Mouse (Mus musculus) liver (tissue): ENCODE results near the gene Tek.
"Not testable (repeated sequence)": the region's sequence is repeated elsewhere in the genome, so short reads cannot be mapped to it uniquely, and the experiment has no call there.

ENCODE experiments used
- DNase-seq: peaks from one replicate; pipeline ENCODE4 v3.0.0-alpha.2; 2020; ENCODE audit warnings: mixed read lengths

The Tek gene

DNA sequence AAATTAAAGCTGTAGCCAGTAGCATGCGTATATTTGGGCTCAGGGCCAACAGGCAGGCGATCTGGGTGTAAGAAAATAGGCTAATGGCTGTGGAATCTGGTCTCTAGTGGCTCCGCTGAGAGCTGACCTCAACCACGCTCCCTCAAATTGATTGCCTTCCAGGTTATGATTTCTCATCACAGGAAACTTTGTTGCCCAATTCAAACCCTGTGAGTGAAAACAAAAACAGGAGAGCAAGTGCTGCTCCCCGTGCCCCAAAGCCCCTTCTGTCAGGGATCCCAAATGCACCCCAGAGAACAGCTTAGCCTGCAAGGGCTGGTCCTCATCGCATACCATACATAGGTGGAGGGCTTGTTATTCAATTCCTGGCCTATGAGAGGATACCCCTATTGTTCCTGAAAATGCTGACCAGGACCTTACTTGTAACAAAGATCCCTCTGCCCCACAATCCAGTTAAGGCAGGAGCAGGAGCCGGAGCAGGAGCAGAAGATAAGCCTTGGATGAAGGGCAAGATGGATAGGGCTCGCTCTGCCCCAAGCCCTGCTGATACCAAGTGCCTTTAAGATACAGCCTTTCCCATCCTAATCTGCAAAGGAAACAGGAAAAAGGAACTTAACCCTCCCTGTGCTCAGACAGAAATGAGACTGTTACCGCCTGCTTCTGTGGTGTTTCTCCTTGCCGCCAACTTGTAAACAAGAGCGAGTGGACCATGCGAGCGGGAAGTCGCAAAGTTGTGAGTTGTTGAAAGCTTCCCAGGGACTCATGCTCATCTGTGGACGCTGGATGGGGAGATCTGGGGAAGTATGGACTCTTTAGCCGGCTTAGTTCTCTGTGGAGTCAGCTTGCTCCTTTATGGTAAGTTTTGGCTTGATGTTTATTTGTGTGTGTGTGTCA lies at the start of gene Tek:
Gene Tek, plus strand, starts transcription at position 452 of the 894 bp plus-strand sequence.
- DNase-seq, result peak; percentile 12

DNA sequence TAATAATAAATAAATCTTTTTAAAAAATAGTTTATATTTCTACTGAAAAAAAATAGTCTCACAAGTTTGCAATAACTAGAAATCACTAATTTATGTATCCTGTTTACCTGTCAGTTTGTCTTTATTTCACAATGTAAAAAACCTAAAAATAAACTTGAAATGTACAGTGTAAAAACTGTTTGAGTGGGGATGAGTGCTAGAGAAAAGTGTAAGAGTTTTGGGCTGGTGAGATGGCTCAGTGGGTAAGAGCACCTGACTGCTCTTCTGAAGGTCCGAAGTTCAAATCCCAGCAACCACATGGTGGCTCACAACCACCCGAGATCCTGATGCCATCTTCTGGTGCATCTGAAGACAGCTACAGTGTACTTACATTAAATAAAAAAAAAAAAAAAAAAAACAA lies 49.3 kb upstream of the Tek start:
- DNase-seq, result not testable (repeated sequence)

DNA sequence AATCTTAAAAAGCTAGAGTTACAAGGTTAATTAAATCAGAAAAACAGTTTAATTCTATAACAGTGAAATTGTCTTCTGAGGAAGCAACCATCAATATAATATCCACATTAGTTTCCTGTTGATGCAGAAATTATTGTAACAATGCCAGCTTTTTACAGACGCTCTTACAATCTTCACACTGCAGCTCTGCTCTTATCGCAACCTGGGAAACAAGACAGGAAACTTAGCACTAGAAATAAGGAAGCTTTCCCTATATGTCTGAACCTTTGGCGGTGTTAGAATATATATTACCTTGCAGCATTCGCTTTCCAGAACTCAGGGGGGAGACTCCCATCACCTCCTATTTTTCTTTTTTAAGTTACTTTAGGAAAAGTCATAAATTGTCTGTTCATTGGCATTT lies 48.0 kb upstream of the Tek start:
- DNase-seq, result no peak

DNA sequence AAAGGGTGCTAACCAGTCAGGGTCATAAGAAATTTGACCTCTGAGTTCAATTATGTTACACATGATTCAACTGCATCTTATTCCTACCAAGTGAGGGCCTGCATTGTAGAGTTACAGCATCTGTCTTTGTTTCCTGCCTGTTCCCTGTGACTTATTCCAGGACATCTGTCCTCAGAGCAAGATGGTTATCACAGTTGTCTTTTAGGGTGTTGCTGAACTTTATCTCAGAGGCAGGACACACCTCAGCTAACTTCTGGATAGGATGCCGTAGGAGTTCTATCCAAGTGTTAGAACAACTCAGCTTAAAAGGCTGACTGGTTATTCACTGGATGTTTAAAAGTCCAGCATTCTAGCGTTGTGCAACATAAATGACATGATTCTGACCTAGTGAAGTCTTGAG lies 46.9 kb upstream of the Tek start:
- no peak for DNase-seq

DNA sequence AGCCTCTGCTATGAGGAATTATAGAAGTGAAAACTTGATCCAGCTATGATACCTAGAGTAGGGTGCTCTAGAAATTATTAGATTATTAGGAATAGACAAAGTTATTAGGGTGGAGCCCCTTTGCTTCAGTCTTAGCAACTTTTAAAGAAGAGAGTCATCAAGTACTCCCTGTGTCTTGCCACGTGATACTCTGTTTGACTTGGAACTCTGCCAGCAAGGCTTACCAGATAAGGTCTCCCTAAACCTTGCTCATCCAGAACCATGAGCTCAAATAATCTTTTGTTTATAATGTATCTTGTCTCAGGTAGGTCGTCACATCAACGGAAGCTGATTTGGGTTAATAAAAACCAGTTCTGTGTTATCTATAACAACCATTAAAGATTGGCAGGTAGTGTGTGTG lies 42.7 kb upstream of the Tek start:
- DNase-seq, result no peak

GRCm38 (mm10) chr4:94711002-94711401 lies 28.1 kb upstream of the Tek start:
- no peak for DNase-seq

DNA sequence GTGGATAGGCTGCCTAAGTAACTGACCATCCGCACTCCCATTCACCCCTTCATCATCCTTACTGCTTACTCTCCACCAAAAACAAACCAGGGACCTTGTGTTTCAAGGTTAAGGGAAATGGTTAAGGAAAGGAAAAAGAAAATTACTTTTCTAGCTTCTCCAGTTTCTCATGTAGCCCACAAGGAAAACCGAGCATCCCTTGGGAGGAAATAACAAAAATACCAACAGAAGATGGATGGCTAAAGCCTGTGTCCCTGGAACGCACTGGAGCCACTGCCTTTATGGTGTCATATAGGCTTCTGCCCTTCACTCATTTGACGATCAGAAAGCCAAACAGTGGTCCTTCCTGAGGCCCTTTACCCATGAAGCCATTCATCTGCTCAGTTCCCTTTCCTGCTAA lies 27.7 kb upstream of the Tek start:
- DNase-seq, result no peak

DNA sequence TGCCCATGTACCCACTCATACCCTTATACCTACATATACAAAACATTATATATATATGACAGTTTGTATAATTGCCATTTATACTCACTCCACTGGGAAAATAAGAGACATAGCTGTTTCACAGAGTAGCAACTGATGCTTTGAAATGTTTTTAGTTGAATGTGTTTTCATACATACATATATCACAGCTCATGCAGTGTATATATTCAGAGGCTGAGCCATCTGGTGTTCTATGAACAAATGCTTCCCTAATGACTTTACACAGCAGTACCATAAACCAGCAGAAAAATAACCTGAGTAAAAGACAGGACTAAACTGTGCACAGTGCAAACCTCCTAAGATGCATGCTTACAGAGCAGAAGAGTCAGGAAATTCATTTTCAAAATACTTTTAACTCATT lies 25.3 kb upstream of the Tek start:
- no peak for DNase-seq

GRCm38 (mm10) chr4:94715166-94715565 lies 23.9 kb upstream of the Tek start:
- DNase-seq, result no peak

- no peak for DNase-seq
Measured at GRCm38 (mm10) chr4:94725799-94726198, 13.3 kb upstream of the Tek start.

DNA sequence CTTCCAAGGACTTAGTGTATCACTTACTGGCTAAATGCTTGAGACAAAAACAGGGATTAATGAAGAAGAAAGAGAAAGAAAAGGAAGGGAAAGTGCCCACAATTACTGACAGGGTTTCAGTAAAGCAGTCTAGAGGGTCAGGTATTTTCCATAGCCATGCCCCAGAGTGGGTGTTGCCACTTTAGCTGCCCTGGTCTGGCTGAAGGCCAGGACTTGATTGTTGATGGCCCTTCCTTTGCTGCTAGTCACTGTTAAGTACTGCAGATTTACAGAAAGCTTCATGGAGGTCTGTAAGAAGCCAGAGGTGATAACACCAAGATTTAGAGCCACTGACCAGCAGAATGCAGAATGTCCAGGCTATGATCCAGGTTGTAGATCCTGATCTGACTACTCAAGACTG lies 6.4 kb upstream of the Tek start:
- no peak for DNase-seq

DNA sequence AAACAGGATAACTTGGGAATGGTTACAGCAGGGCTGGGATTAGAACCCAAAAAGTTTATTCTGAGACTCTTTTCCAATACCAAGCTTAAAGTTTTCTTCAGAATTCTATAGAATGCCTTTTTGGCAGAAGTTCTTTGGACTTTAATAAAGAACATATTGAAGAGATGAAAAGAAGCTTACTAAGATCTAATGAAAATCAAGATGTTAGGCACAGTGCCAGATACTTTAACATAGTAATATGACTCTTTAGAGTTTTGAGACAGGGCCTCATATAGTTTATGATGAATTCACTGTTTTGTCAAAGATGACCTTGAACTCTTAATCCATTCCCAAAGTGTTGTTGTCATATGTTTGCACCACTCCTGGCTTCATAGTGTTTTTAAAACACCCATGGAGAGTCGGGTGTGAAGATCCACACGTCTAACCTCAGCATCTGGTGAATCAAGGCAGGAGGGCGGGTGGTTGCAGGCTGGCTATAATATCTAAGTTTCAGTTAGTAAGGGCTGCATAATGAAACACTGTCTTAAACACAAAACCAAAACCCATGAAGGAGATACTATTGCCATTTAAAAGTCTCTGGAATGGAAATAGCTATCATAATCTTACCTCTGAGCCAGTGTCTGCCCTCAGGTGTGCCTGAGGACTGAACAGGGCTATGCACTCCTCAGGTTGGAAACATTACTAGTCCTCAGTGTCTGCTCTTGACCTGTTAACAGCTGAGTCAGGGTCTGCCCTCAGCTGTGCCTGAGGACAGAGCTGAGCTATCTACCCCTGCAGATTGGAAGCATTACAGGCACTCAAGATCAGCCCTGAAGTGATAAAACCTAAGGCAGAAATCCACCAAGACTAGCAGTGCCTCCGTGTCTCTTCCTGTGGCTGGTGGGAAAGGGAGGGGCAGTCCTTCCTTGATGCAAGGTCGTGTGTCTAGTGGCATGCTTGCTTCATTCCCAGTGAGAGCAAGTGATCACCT lies 1.5 kb upstream of the Tek start:
- DNase-seq, result no peak

- DNase-seq, result no peak
Measured at GRCm38 (mm10) chr4:94741824-94742223, 2.7 kb downstream of the Tek start.

- DNase-seq, result no peak
Measured at GRCm38 (mm10) chr4:94745749-94746148, 6.7 kb downstream of the Tek start.

GRCm38 (mm10) chr4:94746387-94746811 lies 7.3 kb downstream of the Tek start:
- peak; percentile 14 for DNase-seq

GRCm38 (mm10) chr4:94747338-94747737 lies 8.2 kb downstream of the Tek start:
- DNase-seq, result no peak

GRCm38 (mm10) chr4:94752512-94752911 lies 13.4 kb downstream of the Tek start:
- DNase-seq, result peak; percentile 8

- DNase-seq, result no peak
Measured at GRCm38 (mm10) chr4:94765217-94765616, 26.1 kb downstream of the Tek start.

GRCm38 (mm10) chr4:94766176-94766575 lies 27.1 kb downstream of the Tek start:
- DNase-seq, result no peak

- DNase-seq, result no peak
Measured at GRCm38 (mm10) chr4:94768624-94769023, 29.5 kb downstream of the Tek start.

DNA sequence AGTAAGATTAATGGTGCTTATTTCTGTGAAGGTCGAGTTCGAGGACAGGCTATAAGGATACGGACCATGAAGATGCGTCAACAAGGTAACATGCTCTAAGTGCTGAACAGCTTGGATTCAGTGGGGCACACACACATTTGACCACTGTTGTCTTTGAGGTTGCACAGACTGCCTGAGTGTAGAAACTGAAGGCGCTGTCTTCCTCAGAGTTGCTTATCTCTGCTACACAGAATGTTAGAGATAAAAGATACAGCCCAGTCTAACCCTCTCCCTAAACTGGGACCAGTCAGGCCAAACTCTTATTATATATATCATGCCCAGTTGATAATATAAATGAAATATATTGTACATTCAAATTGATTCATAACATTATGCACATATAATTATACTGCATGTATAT lies 42.0 kb downstream of the Tek start:
- DNase-seq, result no peak

DNA sequence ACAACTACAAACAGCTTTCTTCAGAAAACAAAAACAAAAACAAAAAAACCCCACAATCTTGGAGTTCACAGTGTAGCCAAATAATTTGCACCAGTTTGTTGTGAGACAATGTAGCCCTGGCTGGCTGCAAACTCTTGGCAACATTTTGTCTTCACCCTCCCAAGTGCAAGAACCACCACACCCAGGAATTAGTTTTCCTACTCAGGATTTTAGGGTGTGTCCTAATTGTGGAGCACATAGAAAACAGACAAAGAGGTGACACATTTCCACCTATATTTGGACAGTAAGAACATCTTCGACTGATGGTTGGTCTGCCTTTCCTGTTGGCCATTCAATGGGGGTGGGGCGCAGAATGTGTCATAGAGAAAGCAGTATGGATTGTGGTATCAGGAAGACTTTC lies 46.8 kb downstream of the Tek start:
- no peak for DNase-seq

GRCm38 (mm10) chr4:94803187-94803586 lies 64.1 kb downstream of the Tek start:
- no peak for DNase-seq

GRCm38 (mm10) chr4:94810616-94811015 lies 71.5 kb downstream of the Tek start:
- DNase-seq, result no peak
